In the genomic region with DNA sequence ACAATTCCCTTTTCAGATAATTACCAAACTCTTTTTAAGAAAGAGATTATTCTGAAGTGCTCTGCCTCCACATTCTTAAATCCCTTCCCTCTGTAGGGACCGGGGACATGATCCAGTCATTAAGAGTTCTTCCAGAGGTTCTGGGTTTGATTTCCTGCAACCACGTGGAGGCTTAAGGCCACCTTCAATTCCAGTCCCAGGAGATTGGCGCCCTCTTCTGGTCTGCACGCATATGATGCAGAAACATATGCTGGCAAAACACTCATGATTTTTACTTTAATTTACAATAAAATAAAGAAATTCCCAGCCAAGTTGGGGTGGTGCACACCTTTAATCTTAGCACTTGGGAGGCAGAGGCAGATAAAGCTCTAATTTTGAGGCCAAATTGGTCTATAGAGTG, we compare ENCODE assay signal across 10 mouse cellular contexts. TPM values are rescaled to one million over a fixed set of nuclear protein-coding genes. Genes with fewer than 3 reads are reported as not detected.
DNase-seq lines count a peak whose midpoint lies in the region; ATAC-seq lines count a peak whose summit lies in the region.
"Had no signal": no experiment of that assay in that cellular context is flagged by ENCODE, and none has a peak within 500 bp of the region (broad histone marks: within the 10 kb centered on the region; RNA-seq: fewer than 3 reads in every experiment).

No protein-coding gene starts in this region.

- WGBS in intestine, embryonic 14.5 days, result 4% methylated on average over 4 of the region's 4 CpGs
- WGBS in intestine, embryonic 15.5 days, result under 1% methylated on average over 4 of the region's 4 CpGs

- no peaks in the 10 kb centered on the region for H3K36me3 ChIP-seq in intestine, embryonic 14.5 days (ENCODE audit: control insufficient read depth, insufficient read depth, low read length)
- H3K36me3 ChIP-seq in intestine, embryonic 15.5 days, result no peaks in the 10 kb centered on the region
- H3K36me3 ChIP-seq: limb, embryonic 13.5 days had no signal

- no peaks in the 10 kb centered on the region for H3K27me3 ChIP-seq in intestine, embryonic 14.5 days (replicated peaks; ENCODE audit: control insufficient read depth, insufficient read depth, low read length)
- H3K27me3 ChIP-seq in intestine, embryonic 15.5 days (replicated peaks), result no peaks in the 10 kb centered on the region
- H3K27me3 ChIP-seq: limb, embryonic 13.5 days had no signal

- DNase-seq in intestine, embryonic 14.5 days (ENCODE audit: low spot score), result peak; percentile 71
- DNase-seq in A20 (ENCODE audit: low read depth, low spot score), result peak; percentile 72
- peak; percentile 14 for DNase-seq in Muller cell, postnatal 12 days (ENCODE audit: inconsistent ontology term)
- DNase-seq in cerebellum, adult 9-11 months, result peak; percentile 13
- peak; percentile 43 to 87 for DNase-seq in kidney, postnatal 36 days
- peak; percentile 65 for DNase-seq in retina, embryonic 14.5 days (ENCODE audit: low spot score)

- no peak for ATAC-seq in intestine, embryonic 14.5 days (replicated peaks; ENCODE audit: low FRiP score, low TSS enrichment, low read depth)
- ATAC-seq in intestine, embryonic 15.5 days, result no peak
- ATAC-seq in granulocyte monocyte progenitor cell, adult 5-6 weeks (replicated peaks; ENCODE audit: poor library complexity, severe bottlenecking), result no peak; the same call in 1 of the 2 replicates

- no peak overlapping the region for H3K9ac ChIP-seq in intestine, embryonic 14.5 days (ENCODE audit: low read length)
- no peak overlapping the region for H3K9ac ChIP-seq in intestine, embryonic 15.5 days
- H3K9ac ChIP-seq: limb, embryonic 13.5 days had no signal

- no peak overlapping the region for H3K27ac ChIP-seq in intestine, embryonic 14.5 days (ENCODE audit: low read depth)
- H3K27ac ChIP-seq in intestine, embryonic 15.5 days, result no peak overlapping the region
- H3K27ac ChIP-seq: limb, embryonic 13.5 days had no signal

- no peak overlapping the region for H3K4me3 ChIP-seq in intestine, embryonic 14.5 days (ENCODE audit: low read depth, low read length)
- no peak overlapping the region for H3K4me3 ChIP-seq in intestine, embryonic 15.5 days (replicated peaks)
- H3K4me3 ChIP-seq: erythroblast, embryonic 14.5 days; limb, embryonic 13.5 days had no signal

- no peaks in the 10 kb centered on the region for H3K4me1 ChIP-seq in intestine, embryonic 14.5 days (replicated peaks; ENCODE audit: control insufficient read depth, insufficient read depth, low read length)
- no peaks in the 10 kb centered on the region for H3K4me1 ChIP-seq in intestine, embryonic 15.5 days (replicated peaks)
- H3K4me1 ChIP-seq: limb, embryonic 13.5 days had no signal

- H3K9me3 ChIP-seq in intestine, embryonic 14.5 days (ENCODE audit: control insufficient read depth, low read length), result no peaks in the 10 kb centered on the region
- H3K9me3 ChIP-seq in intestine, embryonic 15.5 days, result no peaks in the 10 kb centered on the region
- H3K9me3 ChIP-seq: limb, embryonic 13.5 days had no signal

- H3K4me2 ChIP-seq in intestine, embryonic 14.5 days (ENCODE audit: low read length), result no peak overlapping the region
- H3K4me2 ChIP-seq in intestine, embryonic 15.5 days (replicated peaks), result no peak overlapping the region
- H3K4me2 ChIP-seq: limb, embryonic 13.5 days had no signal

RNA-seq across cellular contexts. Expression of a gene that starts 23.3 kb away (rescaled TPM):
- polyA plus RNA-seq in intestine, embryonic 14.5 days (2014; fragmentation: Nextera tagmentation; extraction: Ambion mirVana), result 21.3 and 23.8 TPM in 2 replicates
- 14.1 and 15.0 TPM in 2 replicates for polyA plus RNA-seq in intestine, embryonic 15.5 days (2015; fragmentation: Nextera tagmentation; extraction: Ambion mirVana)
- total RNA-seq in granulocyte monocyte progenitor cell, adult 5-6 weeks (2014; fragmentation: Nextera tagmentation), result 40.9 and 45.3 TPM in 2 replicates
- total RNA-seq in granulocyte monocyte progenitor cell, adult 5-6 weeks (2017), result 20.3 and 25.3 TPM in 2 replicates

Comparison
In these comparisons a context has a peak if more than half of its experiments do, and no peak if none do; other contexts are left out.
1. DNase-seq: peak in every context shown above with its lines; median percentile 72 in A20; 71 in intestine, embryonic 14.5 days; 65 in kidney, postnatal 36 days; 65 in retina, embryonic 14.5 days; 14 in Muller cell, postnatal 12 days; 13 in cerebellum, adult 9-11 months.